Mouse (Mus musculus): ENCODE data around the gene Gm7324.
"Not testable (repeated sequence)": the region's sequence is repeated elsewhere in the genome, so short reads cannot be mapped to it uniquely, and the experiment has no call there.

Gm7324 gene

GRCm38 (mm10) chr14:43697621-43698020, at the start of gene Gm7324:
Gm7324 (plus strand) TSS chr14:43697828.
- in situ Hi-C loops (cut with MboI, MseI) = loop anchor here (10.0 kb wide), 1 partner anchor 757 kb away; no protein-coding TSS in a partner anchor

GRCm38 (mm10) chr14:43677099-43677498, 20.5 kb upstream of the Gm7324 start, which contains the start of gene Gm8165:
Gm8165 (minus strand) TSS chr14:43677199.
- in situ Hi-C loops (cut with MboI, MseI) = not testable (repeated sequence)

- in situ Hi-C loops (cut with MboI, MseI) = not testable (repeated sequence)
Measured at GRCm38 (mm10) chr14:43727385-43727784, 29.8 kb downstream of the Gm7324 start, which contains the start of gene Gm16506. Gm16506 (minus strand) TSS chr14:43727485.

GRCm38 (mm10) chr14:43747566-43747965, 49.9 kb downstream of the Gm7324 start, which contains the start of gene Gm6526:
Gm6526 (plus strand) TSS chr14:43747866.
- in situ Hi-C loops (cut with MboI, MseI) = not testable (repeated sequence)

Measured in T-helper 2 cell (primary cell).